In genomic region chr12:11267030-11267429, GRCm38 (mm10) we compare ENCODE assay signal across 8 mouse cellular contexts. TPM values are rescaled to one million over a fixed set of nuclear protein-coding genes. Genes with fewer than 3 reads are reported as not detected.
DNase-seq lines count a peak whose midpoint lies in the region; ATAC-seq lines count a peak whose summit lies in the region.

No protein-coding gene starts in this region.

- H3K4me2 ChIP-seq in intestine, embryonic 16.5 days (ENCODE audit: low read depth, low read length) = peak overlapping the region; percentile 55

- H3K9me3 ChIP-seq in intestine, embryonic 16.5 days (ENCODE audit: control insufficient read depth, low read length) = no peaks in the 10 kb centered on the region
- no peaks in the 10 kb centered on the region for H3K9me3 ChIP-seq in midbrain, embryonic 10.5 days (replicated peaks)

- H3K27ac ChIP-seq in intestine, embryonic 16.5 days (ENCODE audit: low read length) = no peak overlapping the region
- peak overlapping the region; percentile 93 for H3K27ac ChIP-seq in midbrain, embryonic 10.5 days (replicated peaks)

- DNase-seq in adrenal gland, postnatal 14 days = peak; percentile 13
- no peak for DNase-seq in adrenal gland, postnatal 4 days (ENCODE audit: low spot score in 2 of 2)
- peak; percentile 43 for DNase-seq in 3T3-L1 (ENCODE audit: low read depth, low spot score)
- DNase-seq in embryo, embryonic 9.5 days (ENCODE audit: extremely low spot score) = peak; percentile 42
- peak; percentile 15 for DNase-seq in midbrain, embryonic 10.5 days (ENCODE audit: low spot score)
- no peak for DNase-seq in layer of hippocampus, adult 9-11 months
- no peak for DNase-seq in urinary bladder, postnatal 10 days (ENCODE audit: low spot score)

- no peaks in the 10 kb centered on the region for H3K36me3 ChIP-seq in intestine, embryonic 16.5 days (ENCODE audit: control insufficient read depth, insufficient read depth, low read length)
- peaks cover 7% of the 10 kb centered on the region; the same call in 1 of the 2 replicates for H3K36me3 ChIP-seq in midbrain, embryonic 10.5 days

- H3K27me3 ChIP-seq in intestine, embryonic 16.5 days (replicated peaks; ENCODE audit: control insufficient read depth, insufficient read depth, low read length) = no peaks in the 10 kb centered on the region
- no peaks in the 10 kb centered on the region for H3K27me3 ChIP-seq in midbrain, embryonic 10.5 days (ENCODE audit: low read depth, poor library complexity, severe bottlenecking)

- no peak for ATAC-seq in intestine, embryonic 16.5 days

- H3K9ac ChIP-seq in intestine, embryonic 16.5 days (ENCODE audit: low read depth, low read length) = peak overlapping the region; percentile 92

- 8% methylated on average over 4 of the region's 4 CpGs for WGBS in intestine, embryonic 16.5 days
- WGBS in midbrain, embryonic 10.5 days = 11% methylated on average over 4 of the region's 4 CpGs

- H3K4me1 ChIP-seq in intestine, embryonic 16.5 days (ENCODE audit: control insufficient read depth, insufficient read depth, low read length) = peaks cover 10% of the 10 kb centered on the region
- H3K4me1 ChIP-seq in midbrain, embryonic 10.5 days = peaks cover 46% of the 10 kb centered on the region

- H3K4me3 ChIP-seq in intestine, embryonic 16.5 days (ENCODE audit: low read length) = peak overlapping the region; percentile 90
- H3K4me3 ChIP-seq in midbrain, embryonic 10.5 days = peak overlapping the region; percentile 78

RNA-seq across cellular contexts. Expression of gene Smc6, which starts 1.3 kb away (rescaled TPM):
- 43.1 and 59.6 TPM in 2 replicates for total RNA-seq in adrenal gland, postnatal 14 days (2021)
- total RNA-seq in adrenal gland, postnatal 4 days (2021) = 10 to 100 TPM; 61.7 to 66.1 TPM
- 87.9 and 102 TPM in 2 replicates for polyA plus RNA-seq in intestine, embryonic 16.5 days (2015; fragmentation: Nextera tagmentation; extraction: Ambion mirVana)
- polyA plus RNA-seq in midbrain, embryonic 10.5 days (2016; fragmentation: Nextera tagmentation; extraction: Ambion mirVana) = 130 TPM in 2 replicates

RNA-seq across cellular contexts. Expression of gene Gen1, which starts 1.4 kb away (rescaled TPM):
- total RNA-seq in adrenal gland, postnatal 14 days (2021) = 4.1 and 4.9 TPM in 2 replicates
- 1 to 10 TPM; 6.3 to 10.0 TPM for total RNA-seq in adrenal gland, postnatal 4 days (2021)
- polyA plus RNA-seq in intestine, embryonic 16.5 days (2015; fragmentation: Nextera tagmentation; extraction: Ambion mirVana) = 3.6 and 5.1 TPM in 2 replicates
- polyA plus RNA-seq in midbrain, embryonic 10.5 days (2016; fragmentation: Nextera tagmentation; extraction: Ambion mirVana) = 15.3 and 17.9 TPM in 2 replicates

RNA-seq across cellular contexts. Expression of gene Msgn1, which starts 58.3 kb away (rescaled TPM):
- total RNA-seq in adrenal gland, postnatal 14 days (2021) = not detected in 2 replicates
- total RNA-seq in adrenal gland, postnatal 4 days (2021) = not detected
- not detected in 2 replicates for polyA plus RNA-seq in intestine, embryonic 16.5 days (2015; fragmentation: Nextera tagmentation; extraction: Ambion mirVana)
- polyA plus RNA-seq in midbrain, embryonic 10.5 days (2016; fragmentation: Nextera tagmentation; extraction: Ambion mirVana) = not detected in 2 replicates

Comparison
In these comparisons a context has a peak if more than half of its experiments do, and no peak if none do; other contexts are left out.
1. DNase-seq: peak in adrenal gland, postnatal 14 days (single experiment), 3T3-L1 (single experiment), embryo, embryonic 9.5 days (single experiment) and midbrain, embryonic 10.5 days (single experiment); none in adrenal gland, postnatal 4 days (0 of 2), layer of hippocampus, adult 9-11 months (single experiment) and urinary bladder, postnatal 10 days (single experiment).